Mouse (Mus musculus) large intestine, adult 2 months (tissue): ENCODE measurements around the gene Lins1. TPM values are rescaled to one million over a fixed set of nuclear protein-coding genes. Genes with fewer than 3 reads are reported as not detected.

Experiments used
- DNase-seq: peaks from one replicate; pipeline ENCODE4 v3.0.0-alpha.2; 2012; ENCODE audit warnings: low read depth, low spot score
- WGBS: fragments of 180-500 bp; shearing (Covaris S2); methylation state at CpG from one replicate; pipeline ENCODE4 v1.1.7; 2018; 5-methylcytosine and 5-hydroxymethylcytosine counted together
- polyA plus RNA-seq: library from polyadenylated mRNA; depleted of rRNA; stranded (reverse); fragments of >200 nt; gene quantifications from 2 replicates; pipeline ENCODE4 v1.2.3, GENCODE M21; 2012; rRNA removed

Gene Lins1
- polyA plus RNA-seq, 1 experiment, result 4.2 TPM

DNA sequence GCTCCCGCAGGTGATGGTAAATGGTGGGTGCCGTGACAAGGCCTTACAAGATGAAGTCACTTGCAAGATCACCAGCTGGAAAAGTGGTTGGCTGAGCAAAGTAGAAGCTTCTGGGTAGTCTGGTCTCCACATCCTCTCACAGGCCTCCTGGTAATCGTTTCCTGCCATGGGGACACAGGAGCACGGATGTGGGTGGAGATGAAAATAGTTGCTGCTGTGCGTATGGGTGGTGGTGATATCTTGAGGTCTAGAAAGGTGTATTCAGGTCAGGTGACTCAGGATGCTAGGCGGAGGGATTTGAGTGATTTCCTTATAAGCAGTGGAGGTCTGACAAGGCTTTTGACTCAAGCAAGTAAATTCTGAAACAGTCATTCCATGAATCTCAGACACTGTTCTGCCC lies 35.3 kb downstream of the Lins1 start:
- DNase-seq, result no peak
- WGBS, result 82% methylated on average over 6 of the region's 6 CpGs

DNA sequence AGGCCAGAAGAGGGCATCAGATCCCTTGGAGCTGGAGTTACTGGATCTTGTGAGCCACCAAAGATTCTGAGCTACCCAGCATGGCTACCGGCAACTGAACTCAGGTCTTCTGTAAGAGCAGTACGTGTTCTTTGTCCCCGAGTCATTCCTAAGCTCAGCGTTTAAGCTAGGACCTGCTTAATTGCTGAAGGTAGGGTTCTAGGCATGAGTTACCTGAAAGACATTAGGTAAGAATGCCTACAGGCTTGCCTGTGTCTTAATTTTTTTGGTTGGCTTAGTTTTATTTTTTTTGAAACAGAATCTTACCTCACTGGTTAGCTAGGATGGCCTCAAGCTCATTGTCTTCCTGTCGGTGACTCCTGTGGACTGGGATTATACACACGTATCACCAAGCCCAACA lies 38.4 kb downstream of the Lins1 start:
- DNase-seq, result no peak
- WGBS, result 96% methylated on average over 6 of the region's 6 CpGs

DNA sequence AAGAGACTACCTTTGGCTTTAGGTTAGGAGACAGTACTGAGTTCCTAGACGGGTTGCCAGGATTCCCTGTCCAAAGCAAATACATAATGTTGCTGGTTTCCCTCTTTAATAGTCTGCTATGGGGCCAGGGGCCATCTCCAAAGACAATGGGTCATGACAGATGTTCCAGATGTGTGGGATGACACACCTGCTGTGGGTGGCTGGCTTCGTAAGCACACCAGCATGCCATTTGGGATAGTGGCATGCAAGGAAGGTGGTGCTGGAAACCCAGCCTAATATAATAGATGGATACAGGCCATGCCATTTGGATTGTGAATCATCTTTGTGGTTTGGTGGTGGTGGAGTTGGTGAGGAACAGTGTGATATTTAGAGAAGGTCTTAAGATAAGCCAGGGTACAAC lies 39.5 kb downstream of the Lins1 start:
- no peak for DNase-seq
- 76% methylated on average over 2 of the region's 2 CpGs for WGBS

DNA sequence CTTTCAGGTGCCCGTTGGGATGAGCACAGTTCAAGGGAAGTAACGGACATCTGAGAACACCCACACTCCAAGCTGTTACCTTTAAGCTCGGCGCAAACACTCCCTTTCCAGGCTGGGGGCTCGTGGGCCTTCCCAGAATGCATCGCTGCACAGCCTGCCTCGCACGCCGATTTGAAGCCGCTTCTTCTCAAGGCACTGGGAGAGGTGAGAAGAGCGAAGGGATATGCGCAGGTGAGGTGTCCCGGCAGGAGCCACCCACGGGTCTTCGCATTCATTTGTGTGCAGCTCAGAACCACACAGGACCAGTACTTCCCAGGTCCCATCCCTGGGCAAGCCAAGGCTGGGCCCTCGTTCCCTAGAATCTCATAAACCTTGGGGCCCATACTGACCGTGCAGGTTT lies 43.7 kb downstream of the Lins1 start:
- WGBS, result 91% methylated on average over 17 of the region's 17 CpGs
- DNase-seq, result no peak

DNA sequence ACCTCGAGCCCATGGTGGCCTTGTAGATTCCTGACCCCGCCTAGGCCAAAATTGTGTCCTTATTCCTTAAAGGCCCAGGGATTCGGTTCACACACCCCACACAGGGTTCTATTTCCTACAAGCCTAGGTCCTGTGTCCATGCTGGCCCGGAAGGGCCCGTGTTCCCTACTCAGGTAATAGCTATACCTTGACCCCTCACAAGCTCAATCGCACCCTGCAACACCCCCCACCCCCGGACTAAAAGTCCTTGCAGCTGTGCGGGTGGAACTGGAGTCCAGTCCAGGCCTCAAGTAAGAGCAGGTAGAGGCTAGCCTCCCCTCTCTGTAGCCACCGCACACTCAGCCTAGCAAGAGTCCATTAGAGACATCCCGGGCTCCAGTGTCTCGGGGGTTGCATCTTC lies 44.2 kb downstream of the Lins1 start:
- 92% methylated on average over 11 of the region's 11 CpGs for WGBS
- DNase-seq, result no peak

DNA sequence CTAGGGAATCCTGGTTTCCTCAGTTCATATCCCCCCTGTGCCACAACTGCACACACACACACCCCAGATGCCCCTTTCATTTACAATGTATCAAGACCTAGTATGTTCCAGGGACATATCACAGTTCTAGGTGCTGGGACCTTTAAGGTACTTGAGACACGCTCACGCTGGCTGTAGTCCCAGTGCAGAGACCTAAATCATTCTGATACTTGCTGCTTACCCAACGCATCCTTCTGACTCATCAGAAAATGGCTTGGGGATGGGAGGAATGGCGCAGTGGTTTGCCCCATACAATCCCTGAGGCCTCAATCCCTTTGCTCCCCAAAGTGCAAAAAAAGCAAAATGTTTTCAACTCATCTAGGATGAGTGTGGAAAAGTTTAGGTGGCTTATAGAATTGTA lies 44.8 kb downstream of the Lins1 start:
- no peak for DNase-seq
- 93% methylated on average over 4 of the region's 4 CpGs for WGBS

DNA sequence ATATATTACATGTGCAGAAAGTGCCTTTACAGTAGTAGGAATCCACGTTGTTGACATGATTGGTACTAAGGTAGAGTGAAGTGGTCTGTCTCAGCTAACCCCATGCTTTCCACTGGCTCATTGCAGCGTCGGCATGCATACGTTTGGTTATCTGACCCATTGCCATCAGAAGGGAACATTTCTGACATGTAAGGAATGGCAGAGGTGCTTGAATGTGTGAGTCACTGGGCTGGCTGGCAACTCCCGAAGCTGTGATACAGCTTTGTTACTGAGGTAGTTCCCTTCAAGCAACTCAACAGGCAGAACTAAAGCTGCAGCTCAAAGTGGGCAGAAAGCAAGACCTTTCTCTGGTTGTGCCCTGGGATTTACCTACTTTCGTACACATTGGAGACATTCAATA lies 45.3 kb downstream of the Lins1 start:
- DNase-seq, result no peak
- 89% methylated on average over 6 of the region's 6 CpGs for WGBS

DNA sequence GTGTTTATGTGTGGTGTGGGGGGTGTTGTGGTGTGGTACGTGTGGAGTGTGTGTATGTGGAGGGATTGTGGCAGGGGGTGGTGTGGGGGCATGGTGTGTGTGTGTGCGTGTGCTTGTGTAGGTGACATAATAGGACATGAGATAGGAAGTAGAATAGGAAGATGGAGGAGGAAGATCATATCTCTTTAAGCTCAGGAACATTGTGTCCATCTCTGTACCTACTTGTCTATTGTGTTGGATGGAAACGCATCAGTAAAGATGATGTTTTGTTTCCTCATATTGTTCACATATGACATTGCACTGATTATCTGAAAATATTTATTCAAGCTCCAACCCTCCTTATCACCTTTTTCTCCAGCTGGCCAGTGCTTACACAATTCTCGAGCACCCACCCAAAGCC lies 47.7 kb downstream of the Lins1 start:
- 80% methylated on average over 4 of the region's 4 CpGs for WGBS
- no peak for DNase-seq

DNA sequence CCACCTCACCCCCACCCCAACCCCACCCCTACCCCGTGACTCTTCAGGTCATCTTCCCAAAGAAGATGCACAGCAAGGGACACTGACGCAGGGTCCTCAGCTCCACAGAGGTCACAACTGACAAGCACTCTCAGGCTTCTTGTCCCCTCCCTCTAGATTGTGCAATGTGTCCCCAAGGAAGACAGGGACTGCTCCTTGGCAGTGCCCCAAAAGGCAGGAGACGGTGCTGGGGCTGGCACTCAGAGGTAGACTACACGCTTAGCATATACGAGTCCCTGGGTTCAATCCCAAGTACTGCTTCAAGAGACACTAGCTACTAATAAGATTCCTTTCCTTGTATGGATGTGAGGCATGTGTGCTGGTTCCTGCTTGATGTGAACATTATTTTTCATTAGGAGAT lies 51.3 kb downstream of the Lins1 start:
- WGBS, result 72% methylated on average over 5 of the region's 5 CpGs
- DNase-seq, result no peak

DNA sequence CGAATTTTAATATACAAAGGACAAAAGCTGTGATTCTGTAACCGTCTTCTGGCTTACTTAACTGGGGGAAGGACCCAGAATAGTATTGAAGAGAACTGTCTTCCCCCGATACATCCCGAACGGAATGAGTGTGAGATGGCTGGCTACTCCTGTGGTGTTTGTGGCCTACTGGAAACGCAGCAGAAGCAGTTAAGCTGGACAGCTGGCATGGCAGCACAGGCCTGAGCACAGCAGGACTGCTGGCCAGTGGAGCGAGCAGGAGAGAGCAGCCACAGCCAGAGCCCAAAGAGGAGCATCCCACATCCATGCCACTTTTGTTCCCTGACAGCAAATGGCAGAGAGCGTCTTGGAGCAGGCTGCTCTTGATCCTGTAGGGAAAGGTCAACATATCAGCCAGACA lies 51.7 kb downstream of the Lins1 start:
- WGBS, result 87% methylated on average over 8 of the region's 8 CpGs
- no peak for DNase-seq

DNA sequence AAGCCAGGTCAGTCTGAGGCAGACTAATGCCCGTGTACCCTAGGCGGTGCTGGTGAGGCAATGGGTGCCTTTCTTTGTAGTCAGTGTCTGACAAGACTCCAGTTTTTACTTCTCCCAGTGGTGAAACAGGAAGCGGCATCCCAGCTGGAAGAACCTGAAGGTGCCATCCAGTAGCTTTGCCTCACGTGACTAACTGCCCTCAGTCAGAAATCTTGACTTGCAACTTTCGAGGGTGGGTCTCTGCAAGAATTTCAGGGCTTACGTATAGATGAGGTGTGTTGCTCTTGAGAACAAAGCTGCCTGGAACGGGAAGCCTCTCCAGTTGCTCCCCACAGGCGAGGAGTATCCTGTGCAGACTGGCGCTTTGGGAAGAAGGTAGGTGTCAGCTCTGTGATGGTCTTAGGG lies 53.7 kb downstream of the Lins1 start, which contains the start of gene Cers3:
TSS of gene Cers3 (plus strand) at position 128 of the 405 bp plus-strand sequence.
- peak; percentile 27 for DNase-seq
- WGBS, result 36% methylated on average over 9 of the region's 9 CpGs

DNA sequence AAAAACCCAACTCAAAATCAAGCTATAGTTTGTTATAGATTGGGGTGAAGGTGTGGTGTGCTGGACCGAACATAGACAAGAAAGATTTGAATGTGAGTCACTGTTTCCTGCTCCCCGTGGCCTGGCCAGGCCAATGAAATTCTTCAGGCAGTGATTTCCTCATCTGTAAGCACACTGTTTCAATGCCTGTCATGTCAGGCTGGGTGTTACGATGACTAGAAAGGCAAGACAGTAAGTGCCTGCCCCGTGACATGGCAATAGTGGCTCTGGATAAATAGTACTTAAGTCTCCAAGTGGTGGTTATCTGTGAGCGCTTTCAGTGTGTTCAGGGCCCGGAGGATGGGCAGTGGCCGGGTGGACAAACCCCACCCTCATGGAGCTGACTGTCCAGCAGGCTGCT lies 57.3 kb downstream of the Lins1 start:
- WGBS, result 74% methylated on average over 7 of the region's 7 CpGs
- no peak for DNase-seq

DNA sequence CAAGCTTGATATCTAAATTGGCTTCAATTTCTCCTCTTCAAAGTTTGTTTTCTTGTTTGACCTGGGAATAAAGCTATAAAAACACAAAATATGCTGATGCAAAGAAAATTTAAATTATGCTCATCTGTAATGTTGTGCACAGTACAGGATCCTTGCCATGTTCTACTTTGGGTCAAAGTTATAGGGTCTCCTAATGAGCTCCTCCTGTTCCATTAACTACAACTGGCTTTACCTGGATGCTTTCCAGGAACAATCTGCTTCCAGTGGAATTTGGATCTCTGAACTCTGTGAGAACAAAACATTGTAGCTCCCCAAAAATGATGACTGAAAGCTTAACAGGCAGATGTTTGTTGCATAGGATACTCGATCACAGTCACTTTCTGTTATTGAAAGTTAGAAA lies 60.3 kb downstream of the Lins1 start:
- DNase-seq, result no peak
- WGBS, result 48% methylated on average over 1 of the region's 1 CpGs

DNA sequence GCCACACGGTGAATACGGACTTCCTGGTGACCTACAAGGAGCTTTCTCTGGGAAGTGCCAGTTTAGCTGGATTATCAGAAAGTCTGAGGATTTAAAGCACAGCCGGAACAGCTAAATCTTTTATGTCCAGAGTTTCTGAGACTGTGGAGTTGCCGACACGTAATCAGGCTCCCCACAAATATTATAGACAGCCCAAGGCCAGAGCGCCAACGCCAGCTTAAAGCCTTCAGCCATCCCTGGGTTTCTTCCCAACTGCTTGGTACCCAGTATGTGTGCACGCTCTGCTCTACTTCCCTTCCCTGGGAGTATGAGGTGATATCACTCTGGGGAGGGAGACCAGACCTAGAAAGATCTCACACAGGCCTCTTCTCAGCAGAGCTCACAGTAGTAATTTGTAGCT lies 64.1 kb downstream of the Lins1 start:
- no peak for DNase-seq
- 59% methylated on average over 8 of the region's 8 CpGs for WGBS

DNA sequence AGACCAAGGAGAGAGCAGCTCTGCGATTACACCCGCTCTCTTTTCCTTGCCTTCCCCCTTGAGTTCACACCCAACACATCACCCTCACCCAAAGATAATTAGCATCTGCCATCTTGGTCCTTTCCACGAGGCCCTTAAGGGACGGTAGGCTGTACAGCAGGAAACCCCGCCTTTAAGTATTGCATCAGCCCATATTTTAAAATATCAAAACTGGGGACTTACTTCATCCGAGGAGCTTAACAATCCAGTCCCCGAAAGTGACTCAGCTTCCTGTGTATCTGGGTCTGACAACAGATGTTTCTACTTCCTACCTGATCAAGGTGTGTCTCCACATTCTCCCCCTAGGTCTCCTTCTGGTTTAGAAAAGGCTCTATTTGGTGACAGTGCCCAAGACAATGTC lies 65.9 kb downstream of the Lins1 start:
- WGBS, result 64% methylated on average over 7 of the region's 7 CpGs
- DNase-seq, result no peak

Other genes with a start within 250 kb of the Lins1 start
- 3.8 and 4.7 TPM in 2 replicates for gene Asb7, start 293 bp upstream of the Lins1 start, polyA plus RNA-seq
- 0.05 TPM in 1 of 2 replicates, not detected in the other for gene Cers3, start 53.6 kb downstream of the Lins1 start, polyA plus RNA-seq
- gene Adamts17, start 149.8 kb downstream of the Lins1 start, polyA plus RNA-seq, result 0.92 and 1.5 TPM in 2 replicates